Mouse (Mus musculus) brain, adult 2 months (tissue): ENCODE results near the gene Gm20865.
"Not testable (repeated sequence)": the region's sequence is repeated elsewhere in the genome, so short reads cannot be mapped to it uniquely, and the experiment has no call there.

Experiments used
- DNase-seq: peaks from one replicate; pipeline ENCODE4 v3.0.0; 2011; ENCODE audit warnings: low read depth, low spot score

Gm20865 gene

GRCm38 (mm10) chrY:21241275-21241674 lies at the start of gene Gm20865:
Gene Gm20865 (plus strand): TSS chrY:21241575.
- not testable (repeated sequence) for DNase-seq
